Mouse (Mus musculus) hindlimb bud, embryonic 11.5 days (tissue): Measurements from ENCODE around the gene Olfr1094.

Experiments used
- DNase-seq: peaks from one replicate; pipeline ENCODE4 v3.0.0-alpha.2; 2012; ENCODE audit warnings: low read depth, low spot score; ENCODE audit errors: extremely low spot score

The Olfr1094 gene

DNA sequence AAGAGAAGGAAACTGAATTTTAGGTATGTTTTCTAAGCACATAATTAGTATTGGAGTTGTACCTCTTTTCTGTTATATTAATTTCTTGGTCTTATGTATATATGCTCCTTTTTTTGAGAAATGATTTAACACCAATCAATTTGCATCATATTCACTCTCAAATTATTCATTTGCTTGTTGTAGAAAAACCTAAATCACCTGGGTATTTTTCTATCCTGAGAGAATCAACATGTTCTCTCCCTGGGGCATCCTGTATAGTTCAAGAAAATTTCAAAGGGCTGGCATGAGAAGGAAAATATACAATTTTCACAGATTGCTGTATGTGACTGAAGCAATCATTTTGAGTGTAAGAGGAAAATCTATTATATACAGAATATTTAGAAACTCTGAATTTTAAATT, at the start of gene Olfr1094:
Gene Olfr1094 (plus strand): TSS at position 301 of the 400 bp plus-strand sequence.
- DNase-seq: no peak

DNA sequence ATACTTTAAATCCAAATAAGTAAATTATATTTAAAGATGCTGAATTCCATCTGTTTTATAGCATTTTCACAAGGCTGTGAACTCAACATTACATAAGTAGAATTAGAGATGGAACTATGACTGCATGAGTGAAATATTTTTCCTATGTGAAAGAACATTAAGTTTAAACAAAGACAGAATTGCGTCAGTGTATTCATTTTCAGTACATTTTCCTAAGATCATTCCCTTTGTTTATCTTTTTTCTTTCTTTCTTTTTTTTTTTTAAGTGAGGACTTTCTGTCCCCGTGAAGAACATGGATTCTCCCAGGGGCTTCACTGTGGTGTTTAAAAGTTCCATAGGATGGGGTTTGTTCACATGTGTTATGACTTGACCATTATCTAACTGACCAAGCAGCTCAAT, 42.3 kb upstream of the Olfr1094 start, which contains the start of gene Olfr1093:
Gene Olfr1093 (plus strand): TSS at position 301 of the 400 bp plus-strand sequence.
- no peak for DNase-seq

DNA sequence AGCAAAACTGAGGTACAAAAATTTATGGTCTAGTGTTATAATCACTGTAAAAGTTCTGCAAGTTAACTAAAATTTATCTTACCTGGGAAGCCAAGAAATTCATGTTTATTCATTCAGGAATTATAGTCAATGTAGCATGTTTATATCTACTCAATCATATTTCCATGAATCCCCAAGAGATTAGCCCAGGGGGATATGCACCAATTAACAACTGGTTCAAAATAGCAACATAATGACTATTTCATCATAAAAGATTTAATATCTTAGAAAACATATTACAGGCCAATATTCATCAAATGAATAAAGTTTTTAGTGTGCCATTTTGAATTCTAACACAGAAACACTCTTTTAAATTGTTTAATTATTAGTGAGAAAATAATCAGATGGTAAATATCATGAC, 14.5 kb upstream of the Olfr1094 start, which contains the start of gene Olfr141:
Gene Olfr141 (minus strand): TSS at position 101 of the 400 bp plus-strand sequence.
- no peak for DNase-seq

DNA sequence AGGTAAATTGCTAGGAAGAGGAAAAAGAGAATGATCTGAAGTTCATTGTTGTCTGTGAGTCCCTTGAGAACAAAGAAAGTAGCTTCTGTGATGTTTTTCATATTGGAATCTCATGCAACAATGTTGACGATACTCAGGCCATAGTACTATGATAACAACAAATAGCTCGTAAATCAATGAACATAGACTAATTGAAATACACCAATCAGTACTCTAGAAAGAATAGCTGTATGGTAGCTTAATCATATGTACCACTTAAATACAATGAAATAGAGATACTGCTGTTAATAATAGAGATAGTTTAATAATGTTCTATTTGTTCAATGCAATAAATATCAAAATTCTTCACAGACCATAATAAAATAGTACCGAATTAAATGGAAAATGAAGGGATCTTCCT, 27.1 kb downstream of the Olfr1094 start, which contains the start of gene Olfr1095:
Gene Olfr1095 (minus strand): TSS at position 101 of the 400 bp plus-strand sequence.
- DNase-seq: no peak

DNA sequence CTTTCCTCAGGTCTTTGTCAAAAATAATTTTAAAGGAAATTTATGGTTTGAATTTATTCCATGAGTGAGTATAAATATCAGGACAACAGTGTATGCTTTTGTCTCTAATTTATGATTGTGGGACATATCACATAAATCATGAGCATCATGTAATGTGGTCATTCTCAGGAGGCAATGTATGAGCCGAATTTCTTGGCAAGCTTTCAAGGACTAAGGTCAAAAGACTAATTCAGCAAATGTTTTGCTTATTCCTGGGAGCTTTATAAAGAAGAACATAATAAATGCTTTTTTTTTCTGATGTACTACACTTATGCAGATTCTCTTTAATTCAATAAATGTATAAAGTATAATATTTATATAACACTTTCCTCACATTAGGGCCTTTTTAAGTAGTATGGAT, 50.2 kb downstream of the Olfr1094 start, which contains the start of gene Gm13723:
Gene Gm13723 (minus strand): TSS at position 101 of the 400 bp plus-strand sequence.
- DNase-seq: no peak
